Comparison of ENCODE assay signal across 9 mouse cellular contexts in the genomic region with DNA sequence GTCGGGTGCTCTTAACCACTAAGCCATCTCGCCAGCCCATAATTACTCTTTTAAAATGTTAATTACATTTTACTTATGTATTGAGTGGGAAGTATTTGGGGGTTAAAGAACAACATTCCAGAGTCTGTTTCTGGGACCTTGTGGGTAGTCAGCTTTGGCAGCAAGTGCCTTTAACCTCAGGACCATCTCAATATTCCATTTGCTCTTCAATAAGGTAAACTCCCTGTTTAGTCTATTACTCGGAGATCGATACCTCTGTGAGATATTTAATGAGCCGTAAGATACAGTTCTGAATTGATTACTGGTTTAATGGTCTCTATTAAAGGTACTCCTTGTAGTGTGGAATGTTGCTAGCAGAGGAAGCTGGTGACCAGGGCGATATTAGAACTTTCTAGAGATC. TPM values are rescaled to one million over a fixed set of nuclear protein-coding genes. Genes with fewer than 3 reads are reported as not detected.
DNase-seq lines count a peak whose midpoint lies in the region; ATAC-seq lines count a peak whose summit lies in the region.
"Had no signal": no experiment of that assay in that cellular context is flagged by ENCODE, and none has a peak within 500 bp of the region (broad histone marks: within the 10 kb centered on the region; RNA-seq: fewer than 3 reads in every experiment).

No protein-coding gene starts in this region.

- H3K36me3 ChIP-seq in liver, embryonic 13.5 days: no peaks in the 10 kb centered on the region

- H3K9ac ChIP-seq in liver, embryonic 13.5 days: peak overlapping the region; percentile 6; the same call in 1 of the 2 replicates

- H3K4me1 ChIP-seq in liver, embryonic 13.5 days (replicated peaks): peaks cover 29% of the 10 kb centered on the region

- no peaks in the 10 kb centered on the region for H3K9me3 ChIP-seq in liver, embryonic 13.5 days (replicated peaks)

- H3K27me3 ChIP-seq in liver, embryonic 13.5 days: no peaks in the 10 kb centered on the region

- no peak overlapping the region for H3K27ac ChIP-seq in liver, embryonic 13.5 days

- peak overlapping the region; percentile 82 for H3K4me3 ChIP-seq in liver, embryonic 13.5 days (replicated peaks)

- peak; percentile 18 for DNase-seq in cerebellum, adult 9-11 months
- no peak for DNase-seq in cerebellum, adult 18-20 months
- DNase-seq in 3T3-L1 (ENCODE audit: low read depth, low spot score): peak; percentile 52
- peak; percentile 4 for DNase-seq in forelimb bud, embryonic 11.5 days (ENCODE audit: low read depth, low spot score)
- DNase-seq in liver, embryonic 13.5 days: no peak
- DNase-seq in urinary bladder, adult 2 months (ENCODE audit: low spot score): no peak
- no peak for DNase-seq in layer of hippocampus, adult 9-11 months
- DNase-seq in right cerebral cortex, postnatal 25 days: no peak
- DNase-seq: adrenal gland, postnatal 36 days had no signal

- peak overlapping the region; percentile 91 for H3K4me2 ChIP-seq in liver, embryonic 13.5 days

- no peak for ATAC-seq in liver, embryonic 13.5 days (ENCODE audit: low read depth)

- WGBS in liver, embryonic 13.5 days (ENCODE audit: insufficient replicate concordance): 43% methylated on average over 6 of the region's 6 CpGs

RNA-seq across cellular contexts. Expression of gene Tmem87b, which starts 1.0 kb away (rescaled TPM):
- polyA plus RNA-seq in liver, embryonic 13.5 days (2015; fragmentation: Nextera tagmentation; extraction: Ambion mirVana): 8.4 and 10.0 TPM in 2 replicates
- polyA plus RNA-seq in urinary bladder, adult 2 months (2012; rRNA removed): 35.2 and 35.6 TPM in 2 replicates

RNA-seq across cellular contexts. Expression of gene Fbln7, which starts 45.9 kb away (rescaled TPM):
- 0.45 and 0.54 TPM in 2 replicates for polyA plus RNA-seq in liver, embryonic 13.5 days (2015; fragmentation: Nextera tagmentation; extraction: Ambion mirVana)
- polyA plus RNA-seq in urinary bladder, adult 2 months (2012; rRNA removed): 1.7 and 2.0 TPM in 2 replicates

Comparison
In these comparisons a context has a peak if more than half of its experiments do, and no peak if none do; other contexts are left out.
1. DNase-seq: peak in cerebellum, adult 9-11 months (single experiment), 3T3-L1 (single experiment) and forelimb bud, embryonic 11.5 days (single experiment); none in cerebellum, adult 18-20 months (0 of 2), liver, embryonic 13.5 days (single experiment), urinary bladder, adult 2 months (single experiment), layer of hippocampus, adult 9-11 months (single experiment) and right cerebral cortex, postnatal 25 days (single experiment).